Mouse (Mus musculus) small intestine, adult 2 months (tissue): Measurements from ENCODE around the gene Ankrd28.

Source experiments
- CTCF ChIP-seq: fragments of 200-500 bp; IDR thresholded peaks from 2 replicates; pipeline ENCODE4 v1.5.1; 2012; ENCODE audit warnings: low read depth, mild to moderate bottlenecking, control low read depth, inconsistent platforms, low read length, moderate library complexity, mixed read lengths; ENCODE audit not compliant: insufficient replicate concordance, insufficient read length; ENCODE audit errors: extremely low read depth
- POLR2A ChIP-seq: fragments of 200-500 bp; IDR thresholded peaks from 2 replicates; pipeline ENCODE4 v1.6.1; 2012; ENCODE audit warnings: low read depth, mild to moderate bottlenecking, control low read depth, inconsistent platforms, low read length, moderate library complexity

DNA sequence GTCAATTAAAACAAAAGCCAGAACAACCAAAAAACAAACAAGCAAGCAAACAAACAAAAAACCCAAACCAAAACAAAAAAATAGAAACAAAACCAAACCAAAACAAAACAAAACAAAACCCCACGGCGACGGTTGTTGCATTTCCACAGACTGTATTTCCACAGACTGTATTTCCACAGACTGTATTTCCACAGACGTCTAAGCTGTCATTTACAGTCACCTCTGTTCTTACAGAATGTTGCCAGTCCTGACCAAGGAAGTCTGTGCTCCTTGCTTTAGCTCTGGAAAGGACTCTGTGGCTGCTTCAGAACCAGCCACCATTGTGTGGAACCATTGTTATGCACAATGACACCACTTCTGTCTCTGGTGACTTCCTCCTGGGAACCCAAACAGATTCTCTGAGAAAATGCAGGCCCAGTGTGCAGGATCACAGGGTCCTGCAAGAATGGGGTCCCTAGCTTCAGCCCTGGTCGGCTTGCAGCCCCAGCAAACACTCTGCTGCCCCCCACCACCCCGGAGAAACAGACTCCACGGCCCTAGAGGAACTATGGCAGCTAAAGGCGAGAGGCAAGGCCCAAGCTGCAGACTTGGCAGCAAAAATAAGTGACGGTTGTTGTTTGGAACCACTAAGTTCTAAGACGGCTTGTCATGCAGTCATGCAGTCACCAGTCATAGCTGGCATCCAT, 158.7 kb downstream of the Ankrd28 start:
- no peak for TF ChIP-seq CTCF
- TF ChIP-seq POLR2A = no peak
